Mouse (Mus musculus) heart, adult 2 months (tissue): ENCODE results near the gene Tescl.
A peak's percentile ranks its signal among the peaks of the same experiment; 100 is the strongest.

Experiments
- CTCF ChIP-seq: fragments of 200-600 bp; IDR thresholded peaks from 2 replicates; pipeline ENCODE4 v1.8.1; 2022; ENCODE audit warnings: antibody characterized with exemption, mild to moderate bottlenecking, moderate library complexity
- EP300 ChIP-seq: fragments of 200-500 bp; IDR thresholded peaks from 2 replicates; pipeline ENCODE4 v1.6.1; 2011; ENCODE audit warnings: low read depth, low read length, control low read depth; ENCODE audit not compliant: insufficient read depth
- POLR2A ChIP-seq: fragments of 200-500 bp; IDR thresholded peaks from 2 replicates; pipeline ENCODE4 v1.6.1; 2011; ENCODE audit warnings: mild to moderate bottlenecking, low read depth, low read length, control low read depth; ENCODE audit not compliant: insufficient read depth

GRCm38 (mm10) chr7:24286090-24286489, 47.6 kb downstream of the Tescl start:
- TF ChIP-seq POLR2A (no peak), CTCF (peak; percentile 36), EP300 (no peak)
